21 mouse cellular contexts compared by ENCODE assay signal in the genomic region with DNA sequence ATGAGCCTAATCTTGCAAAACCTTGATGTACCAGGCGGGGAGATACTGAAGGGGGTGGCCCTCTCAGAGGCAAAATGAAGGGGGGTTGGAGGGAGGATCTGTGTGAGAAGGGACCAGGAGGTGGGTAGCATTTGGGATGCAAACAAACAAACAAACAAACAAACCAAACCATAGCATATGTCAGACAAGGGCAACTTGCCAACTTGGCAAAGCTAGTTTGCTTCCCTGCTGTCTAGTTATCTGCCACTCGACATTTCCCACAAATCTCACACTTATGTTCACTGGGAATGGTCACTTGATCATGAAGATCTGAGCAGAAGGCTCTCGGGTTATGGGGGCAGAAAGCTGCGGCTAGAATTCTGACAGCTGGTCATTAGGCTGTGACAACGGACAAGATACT.
DNase-seq lines count a peak whose midpoint lies in the region; ATAC-seq and TF ChIP-seq lines count a peak whose summit lies in the region.
"Had no signal": no experiment of that assay in that cellular context is flagged by ENCODE, and none has a peak within 500 bp of the region (broad histone marks: within the 10 kb centered on the region; RNA-seq: fewer than 3 reads in every experiment).

No protein-coding gene starts in this region.

- H3K4me1 ChIP-seq in hindbrain, postnatal 0 days (ENCODE audit: insufficient read depth, low read length), result no peaks in the 10 kb centered on the region
- no peaks in the 10 kb centered on the region for H3K4me1 ChIP-seq in hindbrain, embryonic 13.5 days (replicated peaks)
- no peaks in the 10 kb centered on the region for H3K4me1 ChIP-seq in thymus, adult 2 months (replicated peaks; ENCODE audit: control insufficient read depth, insufficient read depth, low read length)
- H3K4me1 ChIP-seq: heart, embryonic 12.5 days; limb, embryonic 13.5 days; midbrain, embryonic 12.5 days; neural tube, embryonic 15.5 days had no signal

- no peak overlapping the region for H3K4me2 ChIP-seq in hindbrain, postnatal 0 days (ENCODE audit: low read depth, low read length)
- H3K4me2 ChIP-seq in hindbrain, embryonic 13.5 days, result no peak overlapping the region
- H3K4me2 ChIP-seq: heart, embryonic 12.5 days; limb, embryonic 13.5 days; midbrain, embryonic 12.5 days; neural tube, embryonic 15.5 days had no signal

- H3K27me3 ChIP-seq in hindbrain, postnatal 0 days (ENCODE audit: insufficient read depth, low read length), result no peaks in the 10 kb centered on the region
- no peaks in the 10 kb centered on the region for H3K27me3 ChIP-seq in hindbrain, embryonic 13.5 days
- H3K27me3 ChIP-seq in thymus, adult 2 months (ENCODE audit: control insufficient read depth, insufficient read depth, low read length), result no peaks in the 10 kb centered on the region
- H3K27me3 ChIP-seq: heart, embryonic 12.5 days; limb, embryonic 13.5 days; midbrain, embryonic 12.5 days; neural tube, embryonic 15.5 days had no signal

- TF ChIP-seq CTCF in hindbrain, postnatal 0 days (IDR thresholded peaks at IDR 0.05; ENCODE audit: low read depth), result no peak
- TF ChIP-seq CTCF in brain, embryonic 14.5 days (IDR thresholded peaks at IDR 0.05; ENCODE audit: borderline replicate concordance, extremely low read depth, insufficient read depth, insufficient read length), result no peak
- no peak for TF ChIP-seq CTCF in thymus, adult 2 months (IDR thresholded peaks at IDR 0.05; ENCODE audit: borderline replicate concordance, control insufficient read depth, extremely low read depth, insufficient read depth, low read length, poor library complexity)

- peak; percentile 65 for DNase-seq in hindbrain, postnatal 0 days (ENCODE audit: low spot score)
- DNase-seq in brain, embryonic 14.5 days (ENCODE audit: low read depth), result peak; percentile 72
- peak; percentile 62 for DNase-seq in cerebellum, adult 11 months
- DNase-seq in cerebellum, postnatal 10 days, result peak; percentile 85 to 89
- no peak for DNase-seq in thymus, adult 18-20 months
- no peak for DNase-seq in lung, postnatal 36 days
- DNase-seq in thymus, adult 2 months, result no peak
- DNase-seq: adrenal gland, adult 2 months; gastrocnemius, adult 2 months; heart, adult 11 months; kidney, adult 8-10 months; kidney, postnatal 25 days; right cerebral cortex, postnatal 14 days; spleen, adult 18-20 months had no signal

- no peaks in the 10 kb centered on the region for H3K36me3 ChIP-seq in hindbrain, postnatal 0 days (ENCODE audit: insufficient read depth, low read length)
- no peaks in the 10 kb centered on the region for H3K36me3 ChIP-seq in hindbrain, embryonic 13.5 days
- no peaks in the 10 kb centered on the region for H3K36me3 ChIP-seq in thymus, adult 2 months (ENCODE audit: control insufficient read depth, insufficient read depth, low read length)
- H3K36me3 ChIP-seq: heart, embryonic 12.5 days; limb, embryonic 13.5 days; midbrain, embryonic 12.5 days; neural tube, embryonic 15.5 days had no signal

- H3K9ac ChIP-seq in hindbrain, postnatal 0 days (replicated peaks; ENCODE audit: low read length), result no peak overlapping the region
- H3K9ac ChIP-seq in hindbrain, embryonic 13.5 days, result no peak overlapping the region
- H3K9ac ChIP-seq: heart, embryonic 12.5 days; limb, embryonic 13.5 days; liver, embryonic 14.5 days; midbrain, embryonic 12.5 days; neural tube, embryonic 15.5 days had no signal

- H3K9me3 ChIP-seq in hindbrain, postnatal 0 days (ENCODE audit: low read length), result no peaks in the 10 kb centered on the region
- H3K9me3 ChIP-seq in hindbrain, embryonic 13.5 days, result no peaks in the 10 kb centered on the region
- H3K9me3 ChIP-seq: heart, embryonic 12.5 days; limb, embryonic 13.5 days; midbrain, embryonic 12.5 days; neural tube, embryonic 15.5 days had no signal

- H3K4me3 ChIP-seq in hindbrain, postnatal 0 days (ENCODE audit: low read length), result no peak overlapping the region
- H3K4me3 ChIP-seq in hindbrain, embryonic 13.5 days, result no peak overlapping the region
- H3K4me3 ChIP-seq in thymus, adult 2 months (ENCODE audit: control insufficient read depth, insufficient read depth, low read length), result no peak overlapping the region
- H3K4me3 ChIP-seq: gastrocnemius, adult 2 months; heart, embryonic 12.5 days; limb, embryonic 13.5 days; midbrain, embryonic 12.5 days; myocyte; neural tube, embryonic 15.5 days had no signal

- H3K27ac ChIP-seq in hindbrain, postnatal 0 days, result no peak overlapping the region
- H3K27ac ChIP-seq in hindbrain, embryonic 13.5 days, result no peak overlapping the region
- no peak overlapping the region for H3K27ac ChIP-seq in thymus, adult 2 months (ENCODE audit: control insufficient read depth, insufficient read depth, low read length)
- H3K27ac ChIP-seq: gastrocnemius, adult 2 months; limb, embryonic 13.5 days; liver, embryonic 14.5 days; midbrain, embryonic 12.5 days; neural tube, embryonic 15.5 days had no signal

- peak; percentile 58 for ATAC-seq in hindbrain, postnatal 0 days
- ATAC-seq in hindbrain, embryonic 13.5 days (ENCODE audit: low FRiP score), result no peak; the same call in 1 of the 2 replicates

- no peak for TF ChIP-seq POLR2A in brain, embryonic 14.5 days (IDR thresholded peaks at IDR 0.05; ENCODE audit: borderline replicate concordance, extremely low read depth, insufficient read depth, insufficient read length, poor library complexity, severe bottlenecking)
- TF ChIP-seq POLR2A in thymus, adult 2 months (IDR thresholded peaks at IDR 0.05; ENCODE audit: control insufficient read depth, extremely low read depth, insufficient read depth, low read length, poor library complexity), result no peak

- 57% methylated on average over 5 of the region's 5 CpGs for WGBS in hindbrain, postnatal 0 days
- WGBS in hindbrain, embryonic 13.5 days, result 84% methylated on average over 5 of the region's 5 CpGs
- WGBS in thymus, adult 2 months, result 86% methylated on average over 5 of the region's 5 CpGs

Comparison
In these comparisons a context has a peak if more than half of its experiments do, and no peak if none do; other contexts are left out.
1. DNase-seq: peak in hindbrain, postnatal 0 days (single experiment), brain, embryonic 14.5 days (single experiment), cerebellum, adult 11 months (single experiment) and cerebellum, postnatal 10 days (2 of 2); none in thymus, adult 18-20 months (0 of 2), lung, postnatal 36 days (single experiment) and thymus, adult 2 months (single experiment).